Mouse (Mus musculus): Measurements from ENCODE around the gene Htt.
"Not testable (repeated sequence)": the region's sequence is repeated elsewhere in the genome, so short reads cannot be mapped to it uniquely, and the experiment has no call there.

The Htt gene

DNA sequence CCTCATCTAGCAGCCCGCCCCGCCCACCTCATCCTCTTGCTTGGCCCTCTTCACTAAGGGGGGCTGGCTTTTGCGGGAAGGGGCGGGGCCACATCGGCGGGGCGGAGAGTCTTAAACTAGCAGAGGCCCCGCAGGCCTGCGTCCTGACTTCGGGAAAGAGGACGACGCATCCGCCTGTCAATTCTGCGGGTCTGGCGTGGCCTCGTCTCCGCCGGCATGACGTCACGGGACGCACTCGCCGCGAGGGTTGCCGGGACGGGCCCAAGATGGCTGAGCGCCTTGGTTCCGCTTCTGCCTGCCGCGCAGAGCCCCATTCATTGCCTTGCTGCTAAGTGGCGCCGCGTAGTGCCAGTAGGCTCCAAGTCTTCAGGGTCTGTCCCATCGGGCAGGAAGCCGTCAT, at the start of gene Htt:
Htt (plus strand) TSS at position 232 of the 400 bp plus-strand sequence.
- peak; percentile 98 for DNase-seq (ENCODE audit: low read depth, low spot score)

DNA sequence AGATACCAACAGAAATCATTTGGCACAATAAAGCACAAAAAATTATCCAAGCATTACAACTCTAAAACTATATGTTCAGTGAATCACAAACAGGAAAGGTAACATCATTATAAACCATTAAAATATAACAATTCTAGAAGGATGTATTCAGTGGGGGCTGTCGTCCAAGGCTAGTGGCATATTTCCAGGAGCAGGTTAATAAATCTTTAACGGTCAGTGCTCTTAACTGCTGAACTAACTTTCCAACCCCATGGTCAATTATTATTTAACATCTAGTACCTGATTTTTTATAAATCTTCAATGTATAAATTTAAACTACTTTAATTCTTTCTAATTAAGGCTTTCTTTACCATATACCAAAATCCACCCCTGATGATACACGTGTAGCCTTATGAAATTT, 47.2 kb upstream of the Htt start:
- DNase-seq (ENCODE audit: low read depth, low spot score), result not testable (repeated sequence)

DNA sequence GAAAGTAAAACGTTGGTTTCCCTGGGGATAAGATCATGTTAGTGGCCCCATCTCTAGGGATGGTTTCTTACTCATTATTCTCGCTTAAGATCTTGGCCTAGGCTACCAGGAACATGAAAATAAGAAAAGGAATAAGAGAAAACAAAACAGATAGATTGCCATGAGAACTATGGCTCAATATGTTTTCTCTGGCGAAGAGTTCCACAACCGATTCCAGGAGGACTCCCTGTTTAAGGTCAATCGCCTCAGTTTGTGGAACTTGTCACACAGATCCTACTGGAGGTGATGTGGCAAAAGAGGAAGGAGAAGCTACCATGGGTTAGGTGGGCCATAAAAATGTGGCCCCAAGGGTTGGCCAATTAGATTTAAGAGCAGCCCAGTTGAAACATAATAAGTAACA, 46.7 kb upstream of the Htt start:
- no peak for DNase-seq (ENCODE audit: low read depth, low spot score)

- DNase-seq (ENCODE audit: low read depth, low spot score), result no peak
Observed at GRCm38 (mm10) chr5:34729141-34729540, 32.4 kb upstream of the Htt start.

DNA sequence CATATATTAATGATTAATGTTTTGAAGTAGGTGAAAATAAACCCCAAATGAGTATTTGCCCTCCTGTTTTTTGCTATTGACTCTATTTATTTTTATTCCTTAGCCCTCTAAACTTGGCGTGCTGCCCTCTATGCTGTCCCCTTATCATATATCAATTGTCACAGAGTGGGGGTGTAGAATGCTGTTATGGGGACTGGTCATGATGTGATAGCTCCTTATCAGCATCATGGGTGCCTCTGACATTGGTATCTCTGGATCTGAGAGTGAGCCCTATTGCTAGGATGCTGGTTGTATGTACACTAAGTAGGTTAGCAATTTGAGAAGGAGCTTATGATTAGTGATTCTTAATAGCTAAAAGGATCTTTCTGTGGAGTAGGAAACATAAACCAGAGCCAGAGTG, 31.3 kb upstream of the Htt start:
- DNase-seq (ENCODE audit: low read depth, low spot score), result no peak

DNA sequence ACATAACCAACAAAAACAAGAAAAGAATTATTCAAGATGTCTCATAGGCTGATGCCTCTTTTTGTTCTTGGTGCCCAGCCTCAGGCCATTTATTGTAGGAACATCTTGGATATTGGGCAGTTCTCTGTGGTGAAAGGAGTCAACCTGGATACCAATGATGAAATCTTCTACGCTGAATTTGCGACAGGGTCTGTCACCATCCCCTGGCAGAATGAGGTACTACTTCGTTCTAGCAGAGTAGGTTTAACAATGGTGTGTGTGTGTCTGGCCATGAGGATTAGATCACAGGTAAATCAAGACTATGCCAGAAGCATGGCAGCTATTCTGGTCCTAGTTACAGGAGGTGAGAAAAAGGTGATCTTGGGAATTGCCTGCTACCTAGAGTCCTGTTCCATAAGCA, 10.1 kb upstream of the Htt start:
- no peak for DNase-seq (ENCODE audit: low read depth, low spot score)

- no peak for DNase-seq (ENCODE audit: low read depth, low spot score)
Observed at GRCm38 (mm10) chr5:34758762-34759161, 2.8 kb upstream of the Htt start.

- DNase-seq (ENCODE audit: low read depth, low spot score), result peak; percentile 9
Observed at GRCm38 (mm10) chr5:34760850-34761508, 561 bp upstream of the Htt start.

- DNase-seq (ENCODE audit: low read depth, low spot score), result peak; percentile 61
Observed at GRCm38 (mm10) chr5:34761934-34762611, 533 bp downstream of the Htt start.

- DNase-seq (ENCODE audit: low read depth, low spot score), result no peak
Observed at GRCm38 (mm10) chr5:34771818-34772217, 10.3 kb downstream of the Htt start.

- no peak for DNase-seq (ENCODE audit: low read depth, low spot score)
Observed at GRCm38 (mm10) chr5:34772696-34773245, 11.2 kb downstream of the Htt start.

DNA sequence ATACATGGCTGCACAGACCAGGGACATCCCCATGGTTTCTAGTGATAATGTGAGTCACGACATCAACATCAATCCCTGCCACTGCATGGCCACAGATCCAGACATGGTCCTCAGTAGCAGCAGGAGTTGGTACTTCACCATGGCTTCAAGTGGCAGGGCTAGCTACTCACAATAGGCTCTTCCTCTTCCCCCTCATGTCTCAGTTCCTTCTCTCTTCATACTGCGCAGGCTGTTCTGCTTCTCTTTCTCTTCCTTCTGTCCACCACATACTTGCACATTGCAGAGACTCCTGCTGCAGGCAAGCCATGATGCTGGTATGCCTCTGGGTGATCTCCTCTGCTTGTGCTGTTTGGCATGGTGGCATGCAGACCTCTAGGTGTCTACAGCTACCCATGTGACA, 11.9 kb downstream of the Htt start:
- DNase-seq (ENCODE audit: low read depth, low spot score), result no peak

- DNase-seq (ENCODE audit: low read depth, low spot score), result no peak
Observed at GRCm38 (mm10) chr5:34785027-34785426, 23.5 kb downstream of the Htt start.

- DNase-seq (ENCODE audit: low read depth, low spot score), result no peak
Observed at GRCm38 (mm10) chr5:34791141-34791540, 29.6 kb downstream of the Htt start.

GRCm38 (mm10) chr5:34800292-34800953, 38.9 kb downstream of the Htt start:
- DNase-seq (ENCODE audit: low read depth, low spot score), result no peak

DNA sequence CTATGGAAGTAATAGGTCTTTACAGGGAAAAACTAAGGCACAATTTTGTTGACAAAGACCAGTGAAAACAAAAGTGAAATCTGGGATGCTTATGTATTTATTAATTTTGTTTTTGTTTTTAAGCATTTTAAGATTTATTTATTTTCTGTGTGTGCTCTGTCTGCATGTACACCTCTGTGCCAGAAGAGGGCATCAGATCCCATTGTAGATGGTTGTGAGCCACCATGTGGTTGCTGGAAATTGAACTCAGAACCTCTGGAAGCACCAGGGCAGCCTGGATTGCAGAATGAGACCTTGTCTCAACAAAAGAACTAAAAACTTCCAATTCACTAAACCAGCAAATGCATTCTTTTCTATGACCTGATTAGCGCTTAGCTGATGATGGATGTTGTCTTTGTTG, 44.5 kb downstream of the Htt start:
- no peak for DNase-seq (ENCODE audit: low read depth, low spot score)

GRCm38 (mm10) chr5:34822431-34823149, 61.0 kb downstream of the Htt start:
- no peak for DNase-seq (ENCODE audit: low read depth, low spot score)

DNA sequence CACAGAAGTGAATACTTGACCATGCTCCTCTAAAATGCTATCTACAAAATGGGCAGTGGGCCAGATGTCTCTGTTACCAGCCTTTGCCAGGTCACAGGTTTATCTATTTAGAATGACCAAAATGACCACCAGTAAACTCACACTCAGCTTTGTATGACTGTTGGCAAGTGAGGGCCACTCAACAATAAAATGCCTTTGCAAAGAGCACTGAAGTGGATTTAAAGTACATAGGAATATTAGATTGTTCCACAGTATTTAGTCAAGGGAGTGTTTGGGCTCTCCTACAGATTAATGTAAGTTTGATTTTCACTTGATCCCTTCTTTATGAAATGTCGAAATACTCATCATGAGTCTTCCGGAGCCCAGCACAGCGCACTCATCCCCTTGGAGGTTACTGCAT, 92.5 kb downstream of the Htt start:
- DNase-seq (ENCODE audit: low read depth, low spot score), result no peak

DNA sequence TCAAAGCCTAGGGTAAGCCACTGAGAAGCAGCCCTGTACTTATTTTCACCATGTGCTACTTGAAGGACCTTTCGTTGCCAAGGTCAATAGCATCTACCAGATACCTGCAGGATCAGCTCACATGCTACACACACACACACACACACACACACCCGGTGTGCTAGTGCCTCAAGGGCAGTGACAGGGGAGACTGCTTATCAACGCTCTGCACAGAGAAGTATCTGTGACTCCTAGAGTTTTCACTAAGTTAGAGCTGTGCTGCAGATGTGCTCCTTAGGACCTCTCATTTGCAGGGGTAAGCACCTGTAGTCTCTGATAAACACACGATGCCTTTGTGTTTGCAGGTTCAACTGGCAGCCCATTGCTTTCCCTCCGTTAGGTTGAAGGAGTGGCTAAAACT, 103.8 kb downstream of the Htt start:
- DNase-seq (ENCODE audit: low read depth, low spot score), result no peak

DNA sequence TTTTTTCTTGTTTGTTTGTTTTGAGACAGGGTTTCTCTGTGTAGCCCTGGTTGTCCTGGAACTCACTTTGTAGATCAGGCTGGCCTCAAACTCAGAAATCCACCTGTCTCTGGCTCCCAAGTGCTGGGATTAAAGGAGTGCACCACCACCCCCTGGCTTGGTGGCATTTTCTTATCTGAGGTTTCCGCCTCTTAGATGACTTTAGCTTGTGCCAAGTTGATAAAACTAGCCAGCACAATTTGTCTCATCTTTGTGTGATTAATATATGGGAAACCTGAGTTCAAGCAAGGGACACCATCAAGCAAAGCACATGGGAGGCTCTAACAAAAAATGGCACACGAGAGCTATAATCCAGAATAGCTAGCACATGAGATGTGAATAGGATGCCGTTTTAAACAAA, 118.8 kb downstream of the Htt start:
- not testable (repeated sequence) for DNase-seq (ENCODE audit: low read depth, low spot score)

DNA sequence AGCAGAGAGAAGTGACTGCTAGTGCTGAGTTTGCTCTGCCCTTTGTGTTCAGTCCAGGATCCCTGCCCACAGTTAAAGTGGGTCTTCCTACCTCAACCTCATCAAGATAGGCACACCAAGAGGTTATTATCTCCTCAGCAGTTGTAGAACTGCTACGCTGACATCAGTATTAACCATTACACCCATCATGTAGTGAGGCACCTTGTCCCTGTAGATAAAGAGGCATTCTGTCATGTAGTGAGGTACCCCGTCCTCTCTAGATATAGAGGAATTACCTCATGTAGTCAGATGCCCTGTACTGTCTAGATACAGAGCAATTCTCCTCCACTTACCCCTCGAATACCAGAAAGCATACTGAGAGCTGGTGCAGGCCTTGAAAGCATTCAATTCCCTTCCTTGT, 119.5 kb downstream of the Htt start:
- DNase-seq (ENCODE audit: low read depth, low spot score), result no peak

GRCm38 (mm10) chr5:34885250-34885649, 123.7 kb downstream of the Htt start:
- DNase-seq (ENCODE audit: low read depth, low spot score), result peak; percentile 5
